Mouse (Mus musculus) NIH3T3 (cell line): ENCODE measurements at regions not wholly inside any gene's neighbourhood (a gene's known extent, or its start where the extent isn't known, plus 50 kb on each side); places are given as distances from the start of the nearest gene placed in this dataset.
A peak's percentile ranks its signal among the peaks of the same experiment; 100 is the strongest.

Experiments used
- DNase-seq: peaks from one replicate; pipeline ENCODE4 v3.0.0-alpha.2; 2012; ENCODE audit warnings: low read depth

DNA sequence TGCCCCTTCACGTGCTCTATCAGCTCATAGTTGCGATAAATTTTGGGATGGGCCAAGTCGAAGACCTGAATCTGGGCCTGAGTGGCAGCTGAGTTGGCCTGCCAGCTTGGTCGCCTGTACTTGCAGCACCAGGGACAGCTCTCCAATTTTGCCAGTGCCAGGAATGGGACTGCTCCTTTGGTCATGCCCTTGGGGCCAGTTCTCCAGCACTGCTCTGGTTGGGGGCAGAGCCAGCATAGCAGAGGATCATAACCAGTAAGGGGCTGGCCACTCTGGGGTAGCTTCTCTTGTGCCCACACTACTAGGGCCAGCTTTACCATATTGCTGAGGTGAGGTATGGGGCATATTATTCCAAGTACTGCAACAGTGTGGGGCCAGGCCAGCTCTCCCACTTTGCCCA, 397.0 kb upstream of the Cadm2 start:
- peak; percentile 1 for DNase-seq

DNA sequence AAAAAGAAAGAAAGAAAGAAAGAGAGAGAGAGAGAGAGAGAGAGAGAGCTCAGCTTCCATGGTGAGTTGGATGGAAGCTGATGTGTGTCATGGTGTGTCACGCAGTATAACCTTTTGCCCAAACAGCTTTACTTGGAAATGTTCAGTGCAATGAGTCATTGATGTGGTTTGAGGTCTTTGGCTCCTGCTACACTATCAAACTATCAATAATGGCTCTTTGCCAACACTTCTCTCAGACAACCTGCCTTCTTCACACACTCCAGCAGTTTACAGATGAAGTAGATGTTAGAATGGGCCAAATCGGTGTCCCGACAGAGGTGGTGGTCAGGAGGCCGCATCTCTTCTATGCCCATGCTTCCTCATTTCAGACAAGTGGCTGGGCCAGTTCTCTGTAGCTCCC, 369.0 kb upstream of the Cadm2 start:
- no peak for DNase-seq

DNA sequence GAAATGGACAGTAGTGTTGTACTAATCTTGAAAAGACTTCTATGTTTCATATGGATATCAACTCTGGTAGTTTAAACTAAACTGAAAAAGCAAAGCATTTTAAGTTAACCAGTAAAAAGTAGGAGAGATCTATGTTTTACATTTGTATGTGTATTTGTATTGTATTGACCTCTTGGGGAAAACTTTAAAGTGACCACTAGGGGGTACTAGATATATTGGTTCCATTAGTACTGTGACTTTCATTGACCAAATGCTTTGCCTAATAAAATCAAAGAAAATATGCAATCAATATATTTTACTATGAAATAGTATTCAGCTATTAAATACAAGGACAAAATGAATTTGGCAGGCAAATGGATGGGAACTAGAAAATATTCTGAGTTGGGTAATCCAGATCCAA, 355.9 kb upstream of the Cadm2 start:
- DNase-seq: no peak

DNA sequence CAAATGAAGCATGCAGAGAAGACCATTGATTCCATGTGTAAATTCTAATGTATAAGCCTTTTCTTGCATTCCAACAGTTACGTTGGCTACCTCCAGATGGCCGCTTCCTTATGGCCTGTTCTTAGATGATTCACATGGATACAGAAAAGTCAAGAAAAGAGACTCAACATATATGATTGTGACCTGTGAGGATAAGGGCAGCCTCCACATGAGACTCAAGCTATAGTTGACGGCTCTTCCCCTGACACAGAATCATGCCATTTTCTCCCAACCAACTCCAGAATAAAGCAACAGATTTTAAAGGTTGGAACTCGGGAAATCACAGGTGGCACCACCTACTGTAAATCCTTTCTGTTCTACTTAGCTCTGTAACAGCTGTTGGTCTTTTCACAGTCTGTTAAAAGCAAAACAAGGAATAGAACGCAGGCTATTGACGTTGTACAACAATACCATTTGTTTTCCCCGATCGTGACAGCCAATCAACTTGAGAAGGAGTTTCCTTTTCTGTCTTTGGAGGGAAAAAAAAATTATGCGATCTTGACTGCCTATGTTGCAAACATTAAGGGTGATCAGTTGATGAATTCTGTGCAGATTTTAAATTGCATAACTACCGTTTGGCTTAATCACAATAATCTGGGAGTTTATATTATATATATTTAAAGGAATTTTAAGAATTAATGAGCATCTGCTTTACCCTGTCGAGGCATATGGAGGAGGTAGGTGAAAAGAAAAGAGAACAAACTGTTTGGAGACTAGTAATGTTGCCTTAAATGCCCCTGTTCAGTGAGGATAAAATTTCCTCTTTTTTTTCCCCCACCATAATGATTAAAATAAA, 347.8 kb upstream of the Cadm2 start:
- no peak for DNase-seq

DNA sequence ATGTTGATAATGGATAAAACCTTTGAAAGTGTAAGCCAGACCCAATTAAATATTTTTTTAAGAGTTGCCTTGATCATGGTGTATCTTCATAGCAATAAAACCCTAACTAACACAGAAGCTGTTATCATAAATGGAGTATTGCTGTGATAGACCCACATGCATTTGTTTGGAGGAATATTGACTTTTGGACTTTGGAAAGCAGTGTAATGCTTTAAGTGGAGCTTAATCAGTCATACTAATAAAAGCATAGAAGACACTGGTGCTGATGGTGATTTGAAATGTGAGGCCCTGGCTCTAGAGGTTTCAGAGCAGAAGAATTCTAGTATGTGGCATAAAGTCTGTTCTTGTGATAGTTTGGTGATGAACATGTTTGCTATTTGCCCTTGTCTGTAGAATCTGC, 328.4 kb upstream of the Cadm2 start:
- no peak for DNase-seq

DNA sequence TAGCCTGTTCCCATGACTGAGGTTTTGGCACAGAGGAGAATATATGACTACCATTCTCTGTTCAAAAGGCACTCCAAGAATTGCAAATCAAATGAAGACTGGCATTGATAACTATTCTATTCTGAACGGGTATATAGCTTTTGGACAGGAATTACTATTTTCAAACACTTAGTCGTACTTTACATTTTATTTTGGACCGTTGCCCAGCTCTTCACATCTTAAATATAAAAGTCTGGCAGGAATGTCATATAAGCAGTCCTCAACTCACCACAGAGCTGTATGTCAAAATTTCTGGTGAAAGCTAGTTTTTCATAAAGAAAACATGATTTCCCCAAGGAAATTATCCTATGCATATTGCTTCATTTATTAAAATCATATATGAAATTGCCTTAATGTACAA, 323.7 kb upstream of the Cadm2 start:
- peak; percentile 1 for DNase-seq

DNA sequence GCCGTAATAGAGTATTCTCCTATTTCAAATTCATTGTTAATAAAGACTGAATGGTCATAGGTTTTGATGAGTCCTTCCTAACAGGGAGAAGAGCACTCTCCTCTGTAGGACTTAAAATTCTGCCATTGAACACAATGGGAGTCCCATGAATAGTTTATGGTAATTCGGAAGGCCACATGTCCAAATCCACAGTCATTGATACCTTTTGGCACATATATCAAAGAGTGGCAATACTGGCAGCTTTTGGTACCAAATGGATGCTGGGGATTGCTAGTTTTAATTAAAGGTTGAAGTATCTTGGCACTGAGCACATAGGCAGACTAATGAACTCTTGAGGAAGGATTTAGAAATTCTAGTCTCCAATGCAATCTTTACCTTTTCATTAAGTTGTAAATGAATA, 298.5 kb upstream of the Cadm2 start:
- DNase-seq: no peak

DNA sequence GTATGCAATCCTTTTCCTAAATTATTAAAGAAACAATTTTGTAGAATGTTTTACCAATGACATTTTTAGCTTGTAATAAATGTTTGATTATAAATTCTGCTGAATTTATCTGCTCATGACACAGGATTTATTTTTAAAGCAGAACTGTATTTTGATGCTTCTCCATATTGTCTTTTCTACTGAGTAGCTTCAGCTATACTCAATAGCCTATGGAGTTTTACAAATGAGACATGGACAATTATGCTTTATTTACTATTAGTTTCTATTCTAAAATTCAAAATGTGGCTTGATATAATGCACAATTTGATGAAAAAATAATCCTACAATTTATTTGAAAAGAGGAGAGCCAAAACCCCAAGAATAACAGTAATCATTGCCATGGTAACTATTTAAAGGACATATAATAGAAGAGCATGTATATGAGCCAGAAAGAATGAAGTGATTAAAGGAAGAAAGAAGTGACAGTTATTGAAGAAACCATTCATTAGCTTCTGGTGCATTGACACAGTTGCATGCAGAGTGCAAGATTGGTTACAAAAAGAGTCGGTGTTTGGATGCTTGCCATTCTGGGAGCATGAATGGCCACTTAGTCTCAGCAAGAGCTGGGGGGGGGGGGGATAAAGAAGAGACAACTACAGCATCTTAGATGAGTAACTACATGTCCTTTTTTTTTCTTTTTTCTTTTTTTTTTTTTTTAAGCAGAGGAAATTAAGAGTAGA, 250.8 kb upstream of the Cadm2 start:
- no peak for DNase-seq

DNA sequence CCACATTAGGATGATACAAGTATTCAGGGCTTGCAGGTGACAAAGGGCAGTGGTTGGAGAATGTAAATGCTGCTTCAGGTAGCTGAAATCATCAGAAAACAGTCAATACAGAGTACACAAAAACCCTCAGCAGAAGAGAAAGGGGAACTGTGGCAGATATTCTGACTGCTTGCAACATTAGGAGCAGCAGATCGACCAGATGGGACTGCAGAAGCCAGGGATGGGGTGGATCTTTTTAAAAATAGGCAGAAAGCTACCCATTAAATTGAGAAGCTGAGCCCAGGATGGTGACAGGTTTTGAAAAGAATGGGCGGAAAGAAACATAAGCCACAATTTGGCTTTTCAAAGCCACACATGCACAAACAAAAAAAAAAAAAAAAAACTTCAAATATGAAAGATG, 229.5 kb upstream of the Cadm2 start:
- no peak for DNase-seq

DNA sequence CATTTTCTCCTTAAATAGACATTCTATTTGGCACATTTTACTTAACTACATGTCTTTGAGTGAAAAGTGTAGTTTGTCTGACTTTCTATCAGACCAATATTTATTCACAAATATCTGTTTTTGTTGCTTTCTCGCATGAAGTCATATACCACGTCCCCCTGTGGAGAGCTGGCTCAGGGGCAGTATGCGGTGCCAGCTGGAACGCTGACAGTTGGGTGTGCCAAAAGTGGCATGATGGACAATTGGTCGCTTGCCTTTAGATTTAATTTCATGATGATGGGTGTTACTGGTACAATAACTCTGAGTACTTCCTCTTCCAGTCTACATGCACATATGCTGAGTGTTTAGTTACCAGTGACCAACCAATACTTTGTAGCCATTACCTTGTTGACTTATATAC, 223.8 kb upstream of the Cadm2 start:
- no peak for DNase-seq

DNA sequence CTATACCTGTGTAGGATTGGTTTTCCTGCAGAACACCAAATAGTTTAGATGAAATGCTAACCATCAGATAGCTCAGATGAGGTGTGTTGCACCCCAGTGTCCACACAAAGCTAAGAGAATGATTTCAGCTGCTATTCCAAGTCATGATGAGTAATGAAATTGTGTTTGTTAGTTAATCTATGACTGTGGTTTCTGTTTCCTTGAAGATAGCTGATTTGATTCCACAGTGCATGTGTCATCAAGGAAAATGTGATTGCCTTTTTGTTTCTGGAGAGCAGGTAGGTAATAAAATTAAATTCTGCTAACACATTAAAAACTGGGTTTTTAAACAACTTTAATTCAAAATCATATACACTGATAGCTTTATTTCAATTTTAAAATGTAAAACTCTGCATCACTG, 176.5 kb upstream of the Cadm2 start:
- no peak for DNase-seq

DNA sequence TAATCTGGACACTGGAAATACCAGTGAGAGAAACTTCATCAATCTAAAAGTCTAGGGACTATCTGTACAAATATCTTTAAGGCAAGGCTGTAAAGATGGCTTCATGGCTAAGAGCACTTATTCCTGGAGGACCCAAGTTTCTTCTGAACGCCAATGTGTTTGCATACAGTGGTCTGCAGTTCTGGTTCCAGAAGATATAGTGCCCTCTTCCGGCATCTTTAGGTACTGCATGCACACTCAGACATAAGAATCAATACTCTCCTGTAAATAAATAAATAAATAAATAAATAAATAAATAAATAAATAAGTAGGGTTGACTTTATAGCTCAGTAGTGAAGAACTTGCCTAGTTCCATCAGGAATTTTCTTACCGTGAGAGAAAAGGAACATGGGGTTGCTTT, 155.4 kb upstream of the Cadm2 start:
- peak; percentile 14 for DNase-seq

DNA sequence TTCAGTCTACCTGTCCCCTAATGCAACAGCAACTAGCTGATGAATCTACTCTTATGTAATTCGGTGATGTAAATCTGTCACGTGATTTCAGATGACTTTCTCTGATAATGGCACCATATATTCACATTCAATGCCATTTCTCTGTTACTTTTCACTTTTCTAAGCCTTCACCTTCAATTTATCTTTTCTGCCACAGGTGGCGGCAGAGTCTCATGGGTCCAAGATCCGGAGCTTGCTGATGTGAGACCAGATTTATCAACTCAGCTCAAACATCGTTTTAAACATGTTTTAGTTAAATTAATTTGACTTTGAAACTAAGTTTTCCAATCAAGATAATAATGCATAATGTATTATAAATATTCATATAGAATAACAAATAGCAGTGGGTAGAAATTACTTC, 148.4 kb upstream of the Cadm2 start:
- DNase-seq: peak; percentile 2

DNA sequence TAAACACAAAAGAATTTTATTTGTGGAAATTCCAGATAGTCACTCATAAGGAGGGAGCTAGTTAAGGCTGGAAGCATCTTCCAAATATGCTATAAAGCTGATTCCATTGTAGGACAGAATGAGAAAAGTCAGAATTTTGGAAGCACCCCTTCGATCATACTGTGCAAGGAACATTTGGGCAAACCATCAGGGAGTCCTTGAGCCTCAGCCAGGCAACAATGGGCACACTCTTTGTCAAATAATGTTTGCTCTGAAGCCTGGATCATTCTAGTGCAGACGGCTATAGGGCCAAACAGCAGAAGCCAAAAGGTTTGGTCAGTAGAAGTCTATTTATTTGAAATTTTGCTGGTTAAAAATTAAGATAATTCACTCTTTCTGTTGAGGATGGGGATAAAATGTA, 114.7 kb upstream of the Cadm2 start:
- no peak for DNase-seq

DNA sequence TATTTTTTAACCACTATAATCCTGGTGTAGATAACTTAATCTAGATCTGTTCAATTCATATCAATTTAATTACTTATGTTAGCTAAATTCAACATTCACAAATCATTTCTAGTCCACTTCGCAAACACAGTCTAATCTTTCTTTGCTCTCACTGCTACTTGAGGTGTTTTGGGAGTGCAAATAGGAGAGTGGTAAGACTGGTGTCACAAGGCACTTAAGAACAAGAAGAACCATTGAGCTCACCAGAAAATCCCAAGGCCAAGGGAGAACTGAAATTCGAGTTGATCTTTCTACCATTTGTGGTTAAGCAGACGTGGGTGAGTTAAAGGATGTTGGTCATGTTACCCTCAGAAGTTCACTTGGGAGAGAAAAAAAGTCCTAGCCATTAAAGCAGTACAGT, 77.9 kb upstream of the Cadm2 start:
- no peak for DNase-seq
